13 mouse cellular contexts compared by ENCODE assay signal in the genomic region with DNA sequence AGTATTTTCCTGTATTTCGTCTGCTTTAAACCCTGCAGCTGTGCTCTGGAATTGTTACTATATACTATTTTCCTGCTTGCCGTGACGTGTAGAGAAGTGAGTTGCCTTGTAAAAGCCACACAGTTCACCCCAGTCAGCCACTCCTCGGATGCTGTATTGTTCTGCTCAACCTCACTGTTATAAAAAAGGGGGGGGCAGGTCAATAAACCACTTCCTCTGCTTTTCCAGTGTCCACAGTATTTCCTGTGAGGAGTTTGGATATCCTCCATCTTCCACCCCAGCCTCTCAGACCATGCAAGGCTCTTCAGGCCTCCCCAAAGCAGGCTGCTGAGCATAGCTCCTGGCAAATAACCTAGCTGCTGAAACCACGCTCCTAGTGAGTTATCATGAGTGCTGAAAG. TPM values are rescaled to one million over a fixed set of nuclear protein-coding genes. Genes with fewer than 3 reads are reported as not detected.
DNase-seq lines count a peak whose midpoint lies in the region; ATAC-seq and TF ChIP-seq lines count a peak whose summit lies in the region.
"Had no signal": no experiment of that assay in that cellular context is flagged by ENCODE, and none has a peak within 500 bp of the region (broad histone marks: within the 10 kb centered on the region; RNA-seq: fewer than 3 reads in every experiment).

No protein-coding gene starts in this region.

- H3K4me2 ChIP-seq in heart, embryonic 15.5 days: no peak overlapping the region
- H3K4me2 ChIP-seq in lung, embryonic 16.5 days (ENCODE audit: low read depth, low read length): no peak overlapping the region
- no peak overlapping the region for H3K4me2 ChIP-seq in intestine, embryonic 16.5 days (ENCODE audit: low read depth, low read length)

- no peak overlapping the region for H3K4me3 ChIP-seq in heart, embryonic 15.5 days
- H3K4me3 ChIP-seq in lung, embryonic 16.5 days (ENCODE audit: low read length): no peak overlapping the region
- no peak overlapping the region for H3K4me3 ChIP-seq in lung, adult 2 months (replicated peaks; ENCODE audit: extremely low read depth, low read depth, low read length)
- no peak overlapping the region for H3K4me3 ChIP-seq in intestine, embryonic 16.5 days (ENCODE audit: low read length)
- no peak overlapping the region for H3K4me3 ChIP-seq in olfactory bulb, adult 2 months (ENCODE audit: insufficient read depth, low read depth, low read length)
- H3K4me3 ChIP-seq: hindbrain, embryonic 10.5 days; left cerebral cortex, adult 2 months had no signal

- no peak for DNase-seq in heart, postnatal 36 days
- DNase-seq in lung, adult 2 months: no peak
- DNase-seq in spleen, adult 12 weeks (ENCODE audit: low spot score): no peak
- DNase-seq: right cerebral cortex, postnatal 4 days had no signal

- intact Hi-C loops in heart, postnatal 36 days (cut with DNase I): loop anchor here (2.0 kb wide), 1 partner anchor 60 kb away; no protein-coding TSS in a partner anchor

- WGBS in heart, embryonic 15.5 days: 59% methylated on average over 5 of the region's 5 CpGs
- 62% methylated on average over 5 of the region's 5 CpGs for WGBS in lung, embryonic 16.5 days
- 54% methylated on average over 5 of the region's 5 CpGs for WGBS in lung, adult 2 months
- 53% methylated on average over 5 of the region's 5 CpGs for WGBS in intestine, embryonic 16.5 days
- WGBS in olfactory bulb, adult 2 months: 53% methylated on average over 5 of the region's 5 CpGs

- H3K9ac ChIP-seq in heart, embryonic 15.5 days: no peak overlapping the region
- H3K9ac ChIP-seq in lung, embryonic 16.5 days (ENCODE audit: low read length): no peak overlapping the region
- no peak overlapping the region for H3K9ac ChIP-seq in intestine, embryonic 16.5 days (ENCODE audit: low read depth, low read length)

- no peaks in the 10 kb centered on the region for H3K36me3 ChIP-seq in heart, embryonic 15.5 days
- no peaks in the 10 kb centered on the region; the same call in 1 of the 2 replicates for H3K36me3 ChIP-seq in lung, embryonic 16.5 days (ENCODE audit: control insufficient read depth, insufficient read depth, low read length)
- no peaks in the 10 kb centered on the region for H3K36me3 ChIP-seq in intestine, embryonic 16.5 days (ENCODE audit: control insufficient read depth, insufficient read depth, low read length)
- H3K36me3 ChIP-seq: hindbrain, embryonic 10.5 days had no signal

- H3K27me3 ChIP-seq in heart, embryonic 15.5 days: no peaks in the 10 kb centered on the region
- H3K27me3 ChIP-seq in lung, embryonic 16.5 days (ENCODE audit: control insufficient read depth, insufficient read depth, low read depth, low read length): no peaks in the 10 kb centered on the region
- H3K27me3 ChIP-seq in intestine, embryonic 16.5 days (replicated peaks; ENCODE audit: control insufficient read depth, insufficient read depth, low read length): no peaks in the 10 kb centered on the region
- H3K27me3 ChIP-seq: CH12.LX, Patski had no signal

- H3K4me1 ChIP-seq in heart, embryonic 15.5 days (replicated peaks): peaks cover 14% of the 10 kb centered on the region
- peaks cover 8% of the 10 kb centered on the region for H3K4me1 ChIP-seq in lung, embryonic 16.5 days (replicated peaks; ENCODE audit: control insufficient read depth, insufficient read depth, low read length)
- peaks cover 5% of the 10 kb centered on the region for H3K4me1 ChIP-seq in lung, adult 2 months (ENCODE audit: control insufficient read depth, insufficient read depth, low read length)
- no peaks in the 10 kb centered on the region for H3K4me1 ChIP-seq in intestine, embryonic 16.5 days (ENCODE audit: control insufficient read depth, insufficient read depth, low read length)
- H3K4me1 ChIP-seq in olfactory bulb, adult 2 months (ENCODE audit: control insufficient read depth, insufficient read depth, low read length): peaks cover 13% of the 10 kb centered on the region; the same call in 1 of the 2 replicates

- peak; percentile 64 for ATAC-seq in heart, embryonic 15.5 days (replicated peaks; ENCODE audit: insufficient number of reproducible peaks, insufficient read depth, low FRiP score, low read depth)
- 0 out of 2 replicates have a peak, but pooled peaks have one; percentile 29 for ATAC-seq in lung, embryonic 16.5 days (ENCODE audit: low read depth)
- ATAC-seq in intestine, embryonic 16.5 days: peak; percentile 45; the same call in 1 of the 2 replicates
- ATAC-seq in erythroid progenitor cell, adult 5-6 weeks (replicated peaks; ENCODE audit: low FRiP score, poor library complexity, severe bottlenecking): no peak

- peak overlapping the region; percentile 68 for H3K27ac ChIP-seq in heart, embryonic 15.5 days
- peak overlapping the region; percentile 60 for H3K27ac ChIP-seq in lung, embryonic 16.5 days (ENCODE audit: low read length)
- peak overlapping the region; percentile 58 for H3K27ac ChIP-seq in intestine, embryonic 16.5 days (ENCODE audit: low read length)
- peak overlapping the region; percentile 29; the same call in 1 of the 2 replicates for H3K27ac ChIP-seq in olfactory bulb, adult 2 months (ENCODE audit: insufficient read depth, low read depth, low read length)
- H3K27ac ChIP-seq: hindbrain, embryonic 10.5 days; left cerebral cortex, adult 2 months had no signal

- no peaks in the 10 kb centered on the region for H3K9me3 ChIP-seq in heart, embryonic 15.5 days (replicated peaks)
- no peaks in the 10 kb centered on the region for H3K9me3 ChIP-seq in lung, embryonic 16.5 days (ENCODE audit: control insufficient read depth, low read length)
- no peaks in the 10 kb centered on the region for H3K9me3 ChIP-seq in intestine, embryonic 16.5 days (ENCODE audit: control insufficient read depth, low read length)
- H3K9me3 ChIP-seq: hindbrain, embryonic 10.5 days had no signal

- no peak for TF ChIP-seq CTCF in lung, adult 2 months (IDR thresholded peaks at IDR 0.05; ENCODE audit: insufficient read depth, low read length)
- no peak for TF ChIP-seq CTCF in olfactory bulb, adult 2 months (IDR thresholded peaks at IDR 0.05; ENCODE audit: insufficient read depth, low read depth, low read length)

- TF ChIP-seq POLR2A in lung, adult 2 months (IDR thresholded peaks at IDR 0.05; ENCODE audit: borderline replicate concordance, extremely low read depth, low read depth, low read length): no peak
- TF ChIP-seq POLR2A in olfactory bulb, adult 2 months (IDR thresholded peaks at IDR 0.05; ENCODE audit: insufficient read depth, low read depth, low read length): no peak

RNA-seq across cellular contexts. Expression of a gene that starts 43.8 kb away (rescaled TPM):
- 3.9 and 29.5 TPM in 2 replicates for polyA plus RNA-seq in heart, embryonic 15.5 days (2015; fragmentation: Nextera tagmentation; extraction: Ambion mirVana)
- total RNA-seq in heart, postnatal 36 days (2021): not detected
- 14.2 and 96.7 TPM in 2 replicates for polyA plus RNA-seq in lung, embryonic 16.5 days (2015; fragmentation: Nextera tagmentation; extraction: Ambion mirVana)
- 2.0 and 3.2 TPM in 2 replicates for polyA plus RNA-seq in lung, adult 2 months (2012; rRNA removed)
- 3,214 and 4,275 TPM in 2 replicates for polyA plus RNA-seq in intestine, embryonic 16.5 days (2015; fragmentation: Nextera tagmentation; extraction: Ambion mirVana)
- polyA plus RNA-seq in olfactory bulb, adult 2 months (2012; ENCODE audit: insufficient read depth, insufficient read length, low replicate concordance, missing spikeins): not detected in 2 replicates
- total RNA-seq in erythroid progenitor cell, adult 5-6 weeks (2015; ENCODE audit: low replicate concordance): not detected in 2 replicates
- not detected in 2 replicates for total RNA-seq in erythroid progenitor cell, adult 5-6 weeks (2017; ENCODE audit: low replicate concordance)
- total RNA-seq: CH12.LX; left cerebral cortex, adult 2 months had no signal
- polyA plus RNA-seq: Patski had no signal

RNA-seq across cellular contexts. Expression of a gene that starts 50.9 kb away (rescaled TPM):
- polyA plus RNA-seq in heart, embryonic 15.5 days (2015; fragmentation: Nextera tagmentation; extraction: Ambion mirVana): 0.36 TPM in 1 of 2 replicates, not detected in the other
- total RNA-seq in heart, postnatal 36 days (2021): not detected
- polyA plus RNA-seq in lung, embryonic 16.5 days (2015; fragmentation: Nextera tagmentation; extraction: Ambion mirVana): not detected in 2 replicates
- polyA plus RNA-seq in lung, adult 2 months (2012; rRNA removed): 1.8 and 2.6 TPM in 2 replicates
- 590 and 929 TPM in 2 replicates for polyA plus RNA-seq in intestine, embryonic 16.5 days (2015; fragmentation: Nextera tagmentation; extraction: Ambion mirVana)
- not detected in 2 replicates for polyA plus RNA-seq in olfactory bulb, adult 2 months (2012; ENCODE audit: insufficient read depth, insufficient read length, low replicate concordance, missing spikeins)
- total RNA-seq in erythroid progenitor cell, adult 5-6 weeks (2015; ENCODE audit: low replicate concordance): not detected in 2 replicates
- total RNA-seq in erythroid progenitor cell, adult 5-6 weeks (2017; ENCODE audit: low replicate concordance): not detected in 2 replicates
- total RNA-seq: CH12.LX had no signal
- polyA plus RNA-seq: hindbrain, embryonic 10.5 days; Patski had no signal

RNA-seq across cellular contexts. Expression of a gene that starts 56.0 kb away (rescaled TPM):
- polyA plus RNA-seq in heart, embryonic 15.5 days (2015; fragmentation: Nextera tagmentation; extraction: Ambion mirVana): 0.13 TPM in 1 of 2 replicates, not detected in the other
- total RNA-seq in heart, postnatal 36 days (2021): not detected
- 0.14 TPM in 1 of 2 replicates, not detected in the other for polyA plus RNA-seq in lung, embryonic 16.5 days (2015; fragmentation: Nextera tagmentation; extraction: Ambion mirVana)
- polyA plus RNA-seq in lung, adult 2 months (2012; rRNA removed): 0.09 and 0.30 TPM in 2 replicates
- polyA plus RNA-seq in intestine, embryonic 16.5 days (2015; fragmentation: Nextera tagmentation; extraction: Ambion mirVana): 1,729 and 3,070 TPM in 2 replicates
- polyA plus RNA-seq in olfactory bulb, adult 2 months (2012; ENCODE audit: insufficient read depth, insufficient read length, low replicate concordance, missing spikeins): not detected in 2 replicates
- not detected in 2 replicates for total RNA-seq in erythroid progenitor cell, adult 5-6 weeks (2015; ENCODE audit: low replicate concordance)
- total RNA-seq in erythroid progenitor cell, adult 5-6 weeks (2017; ENCODE audit: low replicate concordance): not detected in 2 replicates
- total RNA-seq: CH12.LX; left cerebral cortex, adult 2 months had no signal
- polyA plus RNA-seq: hindbrain, embryonic 10.5 days; Patski had no signal

Comparison
In these comparisons a context has a peak if more than half of its experiments do, and no peak if none do; other contexts are left out.
1. RNA of a gene that starts 43.8 kb away (polyA plus RNA-seq): 3,214 to 4,275 TPM in intestine, embryonic 16.5 days; 14.2 to 96.7 TPM in lung, embryonic 16.5 days, 3.9 to 29.5 TPM in heart, embryonic 15.5 days, 2.0 to 3.2 TPM in lung, adult 2 months and not detected in olfactory bulb, adult 2 months; every median in the first group is over 10 times any median in the second.
2. RNA of a gene that starts 50.9 kb away (polyA plus RNA-seq): 590 to 929 TPM in intestine, embryonic 16.5 days; 1.8 to 2.6 TPM in lung, adult 2 months, 0.36 TPM in heart, embryonic 15.5 days, not detected in lung, embryonic 16.5 days and not detected in olfactory bulb, adult 2 months; every median in the first group is over 100 times any median in the second.
3. RNA of a gene that starts 56.0 kb away (polyA plus RNA-seq): 1,729 to 3,070 TPM in intestine, embryonic 16.5 days; 0.09 to 0.30 TPM in lung, adult 2 months, 0.13 TPM in heart, embryonic 15.5 days, 0.14 TPM in lung, embryonic 16.5 days and not detected in olfactory bulb, adult 2 months; every median in the first group is over 10 times any median in the second.
4. Peak in every context shown above with its lines, with median percentiles within 50 percentile points of each other: H3K27ac ChIP-seq.